Mouse (Mus musculus) forebrain, embryonic 11.5 days (tissue): ENCODE results near the gene Zfp598. TPM values are rescaled to one million over a fixed set of nuclear protein-coding genes. Genes with fewer than 3 reads are reported as not detected.

Experiments used
- ATAC-seq: fragments of 200-750 bp; cut with Nextera tagmentation; replicated peaks from 2 replicates; pipeline ENCODE4 v1.8.0; 2017; ENCODE audit warnings: moderate TSS enrichment; ENCODE audit not compliant: low FRiP score
- DNase-seq: peaks from one replicate; pipeline ENCODE4 v3.0.0-alpha.2; 2017; ENCODE audit warnings: low spot score
- H3K27ac ChIP-seq: fragments of 300-500 bp; sonication (generic); 2 replicates; pipeline ENCODE4 v1.5.1; 2014; ENCODE audit warnings: low read depth, low read length
- H3K27me3 ChIP-seq: fragments of 300-500 bp; sonication (generic); 2 replicates; pipeline ENCODE4 v1.6.1; 2014; ENCODE audit warnings: mild to moderate bottlenecking, low read length, mixed read lengths; ENCODE audit not compliant: control insufficient read depth, insufficient read depth
- H3K36me3 ChIP-seq: fragments of 300-500 bp; sonication (generic); 2 replicates; pipeline ENCODE4 v1.6.1; 2014; ENCODE audit warnings: mild to moderate bottlenecking, low read length, moderate library complexity, mixed read lengths; ENCODE audit not compliant: control insufficient read depth, insufficient read depth
- H3K4me1 ChIP-seq: fragments of 300-500 bp; sonication (generic); replicated peaks from 2 replicates; pipeline ENCODE4 v1.6.1; 2014; ENCODE audit warnings: low read length, mixed read lengths; ENCODE audit not compliant: control insufficient read depth, insufficient read depth
- H3K4me2 ChIP-seq: fragments of 300-500 bp; sonication (generic); 2 replicates; pipeline ENCODE4 v1.6.1; 2014; ENCODE audit warnings: low read depth, mild to moderate bottlenecking, low read length, moderate library complexity, mixed read lengths; ENCODE audit not compliant: severe bottlenecking
- H3K4me3 ChIP-seq: fragments of 300-500 bp; sonication (generic); 2 replicates; pipeline ENCODE4 v1.5.1; 2014; ENCODE audit warnings: low read depth, low read length
- H3K9ac ChIP-seq: fragments of 300-500 bp; sonication (generic); 2 replicates; pipeline ENCODE4 v1.6.1; 2014; ENCODE audit warnings: low read length
- H3K9me3 ChIP-seq: fragments of 300-500 bp; sonication (generic); 2 replicates; pipeline ENCODE4 v1.6.1; 2016; ENCODE audit warnings: low read length, mixed read lengths; ENCODE audit not compliant: control insufficient read depth
- WGBS: fragments of 180-500 bp; shearing (Covaris S2); extraction: QIAGEN DNeasy Blood & Tissue Kit; methylation state at CpG from one replicate; pipeline ENCODE4 v1.1.7; 2014; 5-methylcytosine and 5-hydroxymethylcytosine counted together
- polyA plus RNA-seq: library from polyadenylated mRNA; unstranded; fragments of >200 nt; fragmentation: Nextera tagmentation; extraction: Ambion mirVana; gene quantifications from 2 replicates; pipeline ENCODE4 v1.2.1, GENCODE M21; 2014

Zfp598 gene
- polyA plus RNA-seq, 1 experiment from 2014 or later = 37.6 TPM

DNA sequence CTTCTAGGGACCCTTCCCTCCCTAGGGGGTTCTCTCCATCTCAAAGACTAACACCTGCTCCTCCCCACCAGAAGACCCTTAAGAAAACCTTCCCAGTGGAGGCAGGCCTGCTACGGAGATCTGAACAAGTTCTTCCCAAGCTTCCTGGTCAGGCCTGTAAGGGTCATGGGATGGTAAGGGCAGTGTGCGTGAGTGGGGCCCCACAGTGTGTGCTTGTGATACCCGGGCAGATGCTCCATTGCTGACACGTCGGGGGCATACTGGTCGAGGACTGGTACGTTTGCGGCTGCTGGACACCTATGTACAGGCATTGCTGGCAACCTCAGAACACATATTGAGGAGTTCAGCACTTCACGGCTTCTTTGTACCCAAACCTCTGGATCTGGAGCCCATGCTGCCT lies 29.2 kb downstream of the Zfp598 start:
- Histone ChIP-seq H3K4me2 (no peak overlapping the region), H3K4me3 (no peak overlapping the region), H3K9me3 (no peaks in the 10 kb centered on the region), H3K36me3 (peaks cover 9% of the 10 kb centered on the region; the same call in 1 of the 2 replicates), H3K27ac (no peak overlapping the region), H3K27me3 (no peaks in the 10 kb centered on the region), H3K4me1 (peaks cover 10% of the 10 kb centered on the region), H3K9ac (no peak overlapping the region)
- ATAC-seq (no peak), DNase-seq (peak; percentile 42)
- WGBS = 71% methylated on average over 9 of the region's 9 CpGs

DNA sequence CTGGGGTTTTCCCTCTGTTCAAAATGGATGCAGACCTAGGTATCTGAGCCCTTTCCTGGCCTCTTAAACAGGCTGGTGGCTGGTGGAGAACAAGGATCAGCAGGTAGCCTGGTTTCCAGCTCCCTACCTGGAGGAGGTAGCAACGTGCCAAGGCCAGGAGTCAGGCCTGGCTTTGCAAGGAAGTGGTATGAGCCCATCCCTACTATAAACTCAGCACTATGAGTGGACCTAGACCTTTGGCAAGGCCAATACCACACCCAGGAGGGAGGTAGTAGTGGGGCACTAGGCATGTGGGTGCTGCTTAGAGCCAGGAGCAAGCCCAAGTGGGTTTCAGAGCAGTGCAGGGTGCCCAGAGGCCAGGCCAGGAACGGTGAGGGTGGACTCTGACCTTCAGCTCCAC lies 30.0 kb downstream of the Zfp598 start:
- H3K27me3 ChIP-seq = no peaks in the 10 kb centered on the region
- WGBS = 78% methylated on average over 2 of the region's 2 CpGs
- H3K4me1 ChIP-seq = peaks cover 10% of the 10 kb centered on the region
- peaks cover 9% of the 10 kb centered on the region; the same call in 1 of the 2 replicates for H3K36me3 ChIP-seq
- no peak overlapping the region for H3K27ac ChIP-seq
- H3K9ac ChIP-seq = no peak overlapping the region
- no peaks in the 10 kb centered on the region for H3K9me3 ChIP-seq
- ATAC-seq = no peak
- DNase-seq = no peak
- H3K4me2 ChIP-seq = no peak overlapping the region
- no peak overlapping the region for H3K4me3 ChIP-seq

DNA sequence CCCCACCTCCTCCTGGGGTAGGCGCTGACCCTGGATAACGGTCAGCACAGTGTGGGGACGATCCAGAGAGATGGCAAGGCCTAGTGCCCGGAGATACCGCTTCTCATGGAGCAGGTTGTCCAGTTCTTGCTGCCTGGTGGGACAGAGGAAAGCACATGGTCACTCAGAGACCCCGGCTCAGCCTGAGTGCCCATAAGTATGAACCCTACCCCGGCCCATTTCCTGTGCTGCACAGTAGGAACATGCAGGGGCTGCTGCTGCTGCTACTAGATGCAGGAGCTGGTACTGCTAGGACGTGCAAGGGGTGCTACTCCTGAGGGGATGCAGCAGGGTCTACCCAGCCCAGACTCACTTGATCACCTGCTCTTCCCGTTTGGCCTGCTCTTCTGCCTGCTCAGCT lies 31.8 kb downstream of the Zfp598 start:
- ATAC-seq = no peak
- H3K4me2 ChIP-seq = no peak overlapping the region
- DNase-seq = no peak

DNA sequence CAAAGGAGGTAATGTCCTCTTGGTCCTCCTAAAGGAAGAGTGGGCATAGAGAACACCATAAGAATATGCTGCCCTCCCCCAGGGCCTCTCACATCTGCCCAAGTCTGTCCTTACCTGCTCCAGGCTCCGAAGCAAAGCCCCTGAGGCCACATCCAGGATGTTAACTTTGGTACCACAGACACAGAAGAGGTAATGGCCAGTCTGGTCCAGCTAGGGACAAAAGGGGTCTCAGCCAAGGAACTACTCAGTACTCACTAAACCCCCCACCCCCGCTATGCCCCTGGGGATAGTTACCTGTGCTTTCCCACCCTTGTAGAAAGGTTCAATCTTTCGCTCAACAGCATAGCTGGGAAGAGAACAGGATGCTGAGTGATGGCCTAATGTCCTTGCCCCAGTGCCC lies 36.3 kb downstream of the Zfp598 start:
- Histone ChIP-seq H3K27ac (no peak overlapping the region), H3K27me3 (no peaks in the 10 kb centered on the region), H3K4me3 (no peak overlapping the region), H3K4me1 (no peaks in the 10 kb centered on the region), H3K4me2 (no peak overlapping the region), H3K9me3 (no peaks in the 10 kb centered on the region), H3K36me3 (peaks cover 2% of the 10 kb centered on the region; the same call in 1 of the 2 replicates), H3K9ac (no peak overlapping the region)
- no peak for ATAC-seq
- DNase-seq = no peak
- WGBS = 97% methylated on average over 3 of the region's 3 CpGs

More for the DNA sequence above, 31.8 kb downstream of the Zfp598 start:
- H3K27ac ChIP-seq = no peak overlapping the region
- WGBS = 92% methylated on average over 9 of the region's 9 CpGs
- H3K4me1 ChIP-seq = peaks cover 6% of the 10 kb centered on the region
- H3K9ac ChIP-seq = no peak overlapping the region
- H3K36me3 ChIP-seq = peaks cover 9% of the 10 kb centered on the region; the same call in 1 of the 2 replicates
- H3K27me3 ChIP-seq = no peaks in the 10 kb centered on the region
- H3K4me3 ChIP-seq = no peak overlapping the region
- no peaks in the 10 kb centered on the region for H3K9me3 ChIP-seq

DNA sequence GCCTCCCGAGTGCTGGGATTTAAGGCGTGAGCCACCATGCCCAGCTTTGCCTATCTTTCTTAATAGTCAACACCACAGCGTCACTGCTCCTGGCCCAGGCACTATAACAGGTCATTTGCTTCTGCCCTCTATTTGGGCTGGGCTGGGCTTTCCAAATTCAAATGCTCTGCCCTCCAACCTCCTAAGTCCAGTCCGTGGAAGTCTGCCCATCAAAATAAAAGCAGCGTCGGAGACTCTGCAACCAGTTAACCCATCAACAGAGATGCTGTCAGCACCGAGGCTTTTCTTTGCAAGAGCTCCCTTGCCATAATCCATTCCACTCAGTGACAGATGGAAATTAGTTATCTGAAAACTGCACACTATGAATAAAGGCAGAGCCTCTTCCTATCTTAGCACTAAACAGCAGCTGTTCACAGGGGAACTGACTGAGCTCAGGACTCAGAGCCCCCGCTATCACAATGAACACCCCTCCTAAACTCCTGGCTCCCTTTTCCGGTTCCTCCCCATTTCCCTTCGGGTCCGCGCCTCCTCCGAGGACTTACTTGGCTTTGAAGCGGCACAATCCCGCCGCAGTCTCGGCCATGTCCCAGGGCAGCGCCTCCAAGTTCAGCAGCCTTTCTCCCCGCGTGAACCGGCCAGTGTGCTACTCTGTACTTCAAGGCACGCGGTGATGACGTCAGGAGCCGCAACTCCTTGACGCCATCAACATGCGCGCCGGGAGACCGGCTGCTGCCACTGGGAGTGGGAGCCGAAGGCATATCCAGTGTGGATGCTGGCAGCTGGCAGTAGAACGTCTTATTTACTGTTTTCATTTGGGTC lies 37.7 kb downstream of the Zfp598 start, which contains the start of gene Tbl3:
TSS of gene Tbl3 (minus strand) at position 679 of the 819 bp plus-strand sequence.
- Histone ChIP-seq H3K27ac (0 out of 2 replicates have a peak within 1 kb of the TSS, but pooled peaks have one; percentile 0), H3K9me3 (no peaks in the 10 kb centered on the region), H3K4me2 (peak within 1 kb of the TSS; percentile 71), H3K9ac (peak within 1 kb of the TSS; percentile 50), H3K4me3 (peak within 1 kb of the TSS; percentile 45), H3K4me1 (no peaks in the 10 kb centered on the region), H3K27me3 (no peaks in the 10 kb centered on the region), H3K36me3 (no peaks in the 10 kb centered on the region; the same call in 1 of the 2 replicates)
- peak; percentile 96 for DNase-seq
- ATAC-seq = peak; percentile 87
- WGBS = 5% methylated on average over 32 of the region's 32 CpGs

DNA sequence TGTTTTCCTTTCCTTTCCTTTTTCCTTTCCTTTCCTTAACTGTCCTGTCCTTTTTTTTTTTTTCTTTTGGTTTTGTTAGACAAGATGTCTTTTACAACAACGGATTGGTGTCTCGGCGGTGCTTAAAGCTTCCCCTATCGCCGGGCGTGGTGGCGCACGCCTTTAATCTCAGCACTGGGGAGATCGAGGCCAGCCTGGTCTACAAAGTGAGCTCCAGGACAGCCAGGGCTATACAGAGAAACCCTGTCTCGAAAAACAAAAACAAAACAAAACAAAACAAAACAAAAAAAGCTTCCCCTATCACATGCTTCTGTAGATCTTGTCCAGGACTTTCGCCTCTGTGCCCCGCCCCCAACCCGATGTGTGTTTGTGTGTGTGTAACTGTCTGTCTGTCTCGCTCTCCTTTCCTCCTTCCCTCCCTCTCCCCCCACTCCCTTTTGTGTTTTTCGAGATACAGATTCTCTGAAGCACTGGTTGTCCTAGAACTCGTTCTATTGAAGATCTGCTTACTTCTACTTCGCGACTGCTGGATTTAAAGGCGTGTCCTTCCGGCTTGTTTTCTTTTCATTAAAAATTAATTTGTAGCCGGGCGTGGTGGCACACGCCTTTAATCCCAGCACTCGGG lies 38.4 kb downstream of the Zfp598 start:
- Histone ChIP-seq H3K27me3 (no peaks in the 10 kb centered on the region), H3K36me3 (no peaks in the 10 kb centered on the region; the same call in 1 of the 2 replicates), H3K4me1 (no peaks in the 10 kb centered on the region), H3K9ac (peak overlapping the region; percentile 50), H3K9me3 (no peaks in the 10 kb centered on the region), H3K27ac (no peak overlapping the region), H3K4me2 (peak overlapping the region; percentile 71), H3K4me3 (peak overlapping the region; percentile 45)
- DNase-seq (no peak), ATAC-seq (peak; percentile 64)
- WGBS = 6% methylated on average over 24 of the region's 24 CpGs

GRCm38 (mm10) chr17:24708646-24709045 lies 39.2 kb downstream of the Zfp598 start:
- ATAC-seq (no peak), DNase-seq (no peak)
- H3K27me3 ChIP-seq = no peaks in the 10 kb centered on the region

GRCm38 (mm10) chr17:24715556-24715955 lies 46.1 kb downstream of the Zfp598 start:
- Histone ChIP-seq H3K36me3 (no peaks in the 10 kb centered on the region), H3K4me1 (no peaks in the 10 kb centered on the region; the same call in 1 of the 2 replicates), H3K9ac (no peak overlapping the region), H3K27ac (no peak overlapping the region), H3K9me3 (no peaks in the 10 kb centered on the region), H3K27me3 (no peaks in the 10 kb centered on the region), H3K4me2 (no peak overlapping the region), H3K4me3 (no peak overlapping the region)
- DNase-seq (no peak), ATAC-seq (no peak)
- 43% methylated on average over 6 of the region's 6 CpGs for WGBS

More at GRCm38 (mm10) chr17:24708646-24709045, 39.2 kb downstream of the Zfp598 start:
- Histone ChIP-seq H3K27ac (no peak overlapping the region), H3K4me2 (no peak overlapping the region), H3K36me3 (no peaks in the 10 kb centered on the region; the same call in 1 of the 2 replicates), H3K9ac (no peak overlapping the region), H3K4me3 (no peak overlapping the region), H3K4me1 (no peaks in the 10 kb centered on the region), H3K9me3 (no peaks in the 10 kb centered on the region)
- 35% methylated on average over 2 of the region's 2 CpGs for WGBS
